Mouse (Mus musculus): ENCODE measurements at regions not wholly inside any gene's neighbourhood (a gene's known extent, or its start where the extent isn't known, plus 50 kb on each side); places are given as distances from the start of the nearest gene placed in this dataset.
"Not testable (repeated sequence)": the region's sequence is repeated elsewhere in the genome, so short reads cannot be mapped to it uniquely, and the experiment has no call there.

DNA sequence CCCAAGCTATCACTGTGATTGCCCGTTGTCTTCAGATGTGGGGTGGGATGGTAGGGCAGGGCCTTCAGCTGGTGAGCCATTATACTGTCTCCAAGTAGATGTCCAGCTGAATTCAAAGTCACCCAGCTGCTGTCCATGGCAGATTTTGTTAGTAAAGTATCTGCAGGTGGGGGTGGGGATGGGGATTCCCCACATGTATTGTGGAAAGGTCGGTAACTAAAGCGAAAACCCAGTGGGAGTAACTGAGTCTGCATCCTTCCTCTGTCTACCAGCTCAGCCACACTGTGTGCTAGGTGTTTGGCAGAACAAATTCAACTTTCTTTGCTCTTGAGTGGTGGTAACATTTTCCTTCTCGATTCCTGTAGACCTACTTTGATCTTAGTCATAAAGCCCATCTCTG lies 163.2 kb upstream of the 1700056E22Rik start:
- DNase-seq = no peak

DNA sequence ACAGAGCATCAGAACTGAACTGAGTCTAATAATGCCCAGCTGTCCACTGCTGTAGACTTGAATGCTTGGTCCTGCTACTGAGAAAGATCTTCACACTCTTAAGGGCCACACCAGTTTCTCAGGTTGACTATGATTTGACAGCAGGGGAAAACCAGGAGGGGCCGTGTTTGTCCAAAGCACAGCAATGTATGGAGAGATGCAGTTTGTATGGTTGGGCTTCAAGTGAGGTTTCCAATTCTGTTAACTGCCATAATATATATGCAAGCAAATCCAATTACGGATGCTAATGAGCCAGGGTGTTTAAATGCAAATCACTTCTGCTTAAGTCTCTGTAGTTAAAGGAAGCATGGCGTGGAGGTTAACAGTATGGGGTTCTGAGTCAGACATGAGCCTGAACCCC lies 157.2 kb upstream of the 1700056E22Rik start:
- peak; percentile 3 for DNase-seq

DNA sequence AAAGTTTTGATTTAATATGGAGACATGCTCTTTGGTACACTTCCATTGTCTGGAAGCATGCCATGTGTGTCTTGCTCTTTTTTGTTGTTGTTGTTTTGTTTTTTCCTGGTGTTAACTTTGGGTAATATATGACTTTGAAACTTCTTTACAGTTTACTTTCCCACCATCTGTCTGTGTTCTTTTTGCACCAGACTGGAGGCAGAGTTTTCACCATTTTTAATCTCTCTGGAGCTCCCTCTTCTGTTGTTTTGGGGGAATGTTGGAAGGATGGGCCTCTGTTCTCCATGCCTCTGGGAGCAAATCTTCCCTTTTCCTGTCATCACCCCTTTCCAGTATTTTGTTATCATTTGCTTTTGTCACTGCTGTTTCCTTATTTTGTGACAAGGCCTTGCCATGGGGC lies 153.5 kb upstream of the 1700056E22Rik start:
- peak; percentile 6 for DNase-seq

DNA sequence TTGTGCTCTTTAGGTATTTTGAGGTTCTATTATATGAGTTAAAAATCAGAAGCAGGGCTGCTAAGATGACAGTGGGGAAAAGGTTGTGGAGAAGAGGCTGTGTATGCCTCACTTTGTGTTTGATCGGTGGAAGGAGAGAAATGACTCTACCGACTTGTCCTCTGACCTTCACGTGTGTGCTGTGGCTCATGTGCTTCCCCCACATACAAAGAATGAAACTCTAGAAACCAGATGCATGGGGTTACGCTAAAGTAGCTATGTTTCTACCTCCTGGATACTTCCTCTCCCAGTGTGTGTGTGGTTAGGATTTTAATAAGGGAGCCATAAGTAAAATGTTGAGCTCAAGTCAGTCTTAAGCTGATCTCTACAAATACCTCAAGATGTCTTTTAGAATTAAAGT lies 148.1 kb upstream of the 1700056E22Rik start:
- no peak for DNase-seq

DNA sequence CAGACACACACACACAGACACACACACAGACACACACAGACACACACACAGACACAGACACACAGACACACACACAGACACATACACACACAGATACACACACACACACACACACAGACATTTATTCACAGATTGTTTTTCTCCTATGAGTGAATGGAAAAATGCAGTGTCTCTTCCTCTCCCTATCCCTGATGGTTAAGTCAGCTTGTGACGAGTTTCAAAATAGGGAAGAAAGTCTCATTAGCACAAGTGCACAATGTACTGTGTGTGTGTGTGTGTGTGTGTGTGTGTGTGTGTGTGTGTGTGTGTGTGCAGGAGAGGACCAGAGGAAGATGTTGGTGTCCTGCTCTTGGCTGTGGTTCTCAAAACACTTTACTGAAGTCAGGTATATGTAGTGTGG lies 140.3 kb upstream of the 1700056E22Rik start:
- DNase-seq = not testable (repeated sequence)

DNA sequence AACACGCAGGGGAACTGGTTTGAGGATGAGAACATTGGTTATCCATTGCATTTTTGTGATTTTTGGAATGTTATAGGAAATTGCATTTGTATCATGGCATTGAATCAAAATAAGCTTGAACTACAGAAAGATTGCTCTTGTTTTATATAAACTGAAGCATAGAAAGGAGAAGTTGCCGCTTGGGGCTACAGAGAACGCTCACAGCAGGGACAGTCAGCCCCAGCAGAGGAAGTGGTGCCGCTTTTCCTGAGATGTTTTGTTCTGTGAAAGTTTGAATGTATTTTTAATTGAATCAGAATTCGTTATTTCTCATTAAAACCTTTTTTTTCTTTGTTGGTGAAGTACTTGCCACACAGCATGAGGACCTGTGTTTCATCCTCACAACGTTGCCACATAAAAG lies 139.6 kb upstream of the 1700056E22Rik start:
- no peak for DNase-seq

DNA sequence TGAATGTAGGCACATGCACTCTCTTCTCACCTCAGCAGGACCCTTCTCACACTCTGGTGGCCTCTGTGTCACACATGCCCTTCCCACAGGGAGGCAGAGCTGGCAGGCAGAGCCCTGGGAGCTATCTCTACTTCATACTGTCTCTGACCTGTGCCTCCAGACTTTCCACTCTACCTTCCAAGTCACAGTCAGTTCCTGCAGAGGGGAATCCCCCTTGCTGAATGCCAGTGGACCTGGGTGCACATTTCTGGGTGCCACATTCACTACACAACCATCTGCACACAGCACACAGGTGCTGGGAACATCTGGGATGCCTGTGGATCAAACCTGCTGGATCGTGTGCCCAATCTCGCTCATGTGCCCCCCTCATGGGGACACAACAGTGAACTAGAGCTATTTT lies 138.9 kb upstream of the 1700056E22Rik start:
- DNase-seq = no peak

DNA sequence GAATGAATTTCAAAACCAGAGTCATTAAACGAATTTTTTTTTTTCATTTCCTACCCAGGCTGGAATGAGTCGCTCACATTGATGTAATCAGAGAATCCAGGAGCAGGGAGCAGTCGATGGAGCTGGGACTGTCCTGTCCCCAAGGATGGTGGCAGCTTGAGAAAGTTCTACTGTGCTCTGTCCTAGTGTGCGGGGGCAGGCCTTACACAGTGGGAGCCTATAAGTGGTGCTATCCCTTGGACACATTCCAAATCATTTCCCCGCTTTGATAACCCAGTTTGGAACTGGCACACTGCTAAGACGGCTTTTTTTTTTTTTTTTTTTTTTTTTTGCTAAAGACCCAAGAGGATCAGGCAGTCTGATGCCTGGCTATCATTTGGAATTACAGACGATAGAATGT lies 137.5 kb upstream of the 1700056E22Rik start:
- peak; percentile 49 for DNase-seq

DNA sequence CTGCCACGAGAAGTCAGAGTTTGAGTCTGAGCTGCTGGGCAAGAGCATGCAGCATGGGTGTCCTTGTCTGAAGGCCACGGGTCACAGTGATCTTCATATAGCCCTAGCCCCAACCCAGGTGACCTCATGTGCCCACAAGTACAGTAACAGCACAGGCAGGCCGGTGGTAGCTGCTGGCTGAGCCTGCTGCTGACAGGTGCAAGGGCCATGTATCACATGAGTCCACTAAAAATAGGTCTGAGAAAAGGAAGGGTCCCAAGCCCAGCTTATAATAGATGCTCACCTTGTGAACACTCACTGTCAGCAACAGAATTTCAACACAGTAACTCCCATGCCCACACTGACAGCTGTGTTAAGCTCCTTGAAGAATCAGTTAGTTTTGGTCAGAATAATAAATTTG lies 136.8 kb upstream of the 1700056E22Rik start:
- DNase-seq = no peak

DNA sequence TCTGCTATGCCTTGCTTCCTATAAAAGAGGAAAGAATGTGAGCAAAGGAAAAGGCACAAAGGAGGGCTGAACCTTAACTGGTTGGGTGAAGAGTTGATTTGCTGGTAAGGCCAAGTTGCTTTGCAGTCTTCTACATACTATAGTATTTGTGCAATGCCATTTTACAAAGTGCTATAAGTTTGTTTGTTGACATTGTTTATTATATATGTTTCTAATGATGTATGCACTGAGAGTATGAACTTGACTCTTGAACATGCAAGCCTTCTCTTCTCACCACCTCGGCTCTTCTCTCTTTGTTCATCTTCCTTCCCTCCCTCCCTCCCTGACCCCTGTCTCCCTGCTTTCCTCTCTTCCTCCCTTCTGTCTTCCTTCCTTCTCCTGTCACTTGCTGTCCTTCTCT lies 135.9 kb upstream of the 1700056E22Rik start:
- DNase-seq = no peak

DNA sequence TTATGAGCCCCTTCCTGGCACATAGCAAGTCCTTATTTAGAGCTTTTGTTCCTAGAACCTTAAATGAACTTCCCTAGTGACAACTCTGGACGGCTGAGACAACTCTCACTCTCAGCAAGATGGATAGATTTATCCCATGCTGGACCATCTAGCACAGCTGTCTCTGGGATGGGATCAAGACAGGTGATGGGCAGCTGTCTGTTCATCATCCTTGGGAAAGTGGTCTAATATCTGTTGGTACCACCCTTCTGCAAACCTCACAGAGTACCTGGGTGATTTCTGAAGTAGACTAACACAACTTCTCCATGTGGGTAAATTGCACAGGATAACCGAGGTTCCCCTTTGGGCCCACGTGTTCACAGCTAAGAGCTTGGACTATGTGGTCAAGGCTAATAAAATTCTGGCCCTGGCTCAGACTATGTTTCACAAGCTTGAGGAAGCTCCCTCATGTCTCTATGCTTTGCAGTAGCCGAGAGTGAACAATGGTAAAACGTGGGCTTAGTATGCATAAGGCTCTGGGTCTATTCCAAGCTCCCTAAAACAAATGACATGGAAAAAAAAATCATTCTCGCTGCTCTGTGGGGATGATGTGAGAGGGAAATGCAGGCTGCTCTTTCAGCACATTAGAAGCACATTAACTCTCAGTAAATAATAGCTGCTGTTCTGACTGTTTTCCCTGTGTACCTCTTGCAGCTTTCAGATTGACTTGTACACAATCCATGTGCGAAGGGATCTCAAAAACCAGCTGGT lies 135.1 kb upstream of the 1700056E22Rik start:
- DNase-seq = no peak

DNA sequence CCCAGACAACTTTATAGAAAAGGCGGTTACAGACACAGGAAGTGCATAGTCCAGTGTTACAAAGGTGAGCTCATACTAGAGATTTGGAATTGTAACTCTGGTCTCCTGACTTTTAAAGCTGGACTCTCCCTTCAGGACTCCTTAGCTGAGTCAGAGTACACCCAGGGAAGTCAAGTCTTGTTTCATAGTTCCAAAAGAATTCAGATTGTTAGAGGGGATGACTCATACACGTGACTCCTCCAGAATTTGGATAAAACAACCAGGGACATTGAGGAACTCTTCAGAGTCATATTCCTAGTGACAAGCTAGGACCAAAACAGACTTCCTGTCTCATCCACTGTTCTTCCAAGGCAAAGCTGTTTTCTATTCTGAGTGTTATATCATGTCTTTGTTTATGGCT lies 132.8 kb upstream of the 1700056E22Rik start:
- no peak for DNase-seq

DNA sequence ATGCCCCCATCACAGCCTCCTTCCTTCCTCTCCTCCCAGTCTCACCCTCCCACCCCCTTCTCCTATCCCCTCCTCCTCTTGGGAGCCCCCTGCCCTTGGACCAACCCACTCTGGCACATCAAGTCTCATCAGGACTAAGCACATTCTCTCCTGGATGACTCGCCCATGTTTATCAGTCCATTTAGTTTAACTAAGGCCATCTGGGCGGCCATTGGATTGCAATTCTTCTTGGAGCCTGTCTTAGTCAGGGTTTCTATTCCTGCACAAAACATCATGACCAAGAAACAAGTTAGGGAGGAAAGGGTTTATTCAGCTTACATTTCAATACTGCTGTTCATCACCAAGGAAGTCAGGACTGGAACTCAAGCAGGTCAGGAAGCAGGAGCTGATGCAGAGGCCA lies 128.4 kb upstream of the 1700056E22Rik start:
- DNase-seq = not testable (repeated sequence)

DNA sequence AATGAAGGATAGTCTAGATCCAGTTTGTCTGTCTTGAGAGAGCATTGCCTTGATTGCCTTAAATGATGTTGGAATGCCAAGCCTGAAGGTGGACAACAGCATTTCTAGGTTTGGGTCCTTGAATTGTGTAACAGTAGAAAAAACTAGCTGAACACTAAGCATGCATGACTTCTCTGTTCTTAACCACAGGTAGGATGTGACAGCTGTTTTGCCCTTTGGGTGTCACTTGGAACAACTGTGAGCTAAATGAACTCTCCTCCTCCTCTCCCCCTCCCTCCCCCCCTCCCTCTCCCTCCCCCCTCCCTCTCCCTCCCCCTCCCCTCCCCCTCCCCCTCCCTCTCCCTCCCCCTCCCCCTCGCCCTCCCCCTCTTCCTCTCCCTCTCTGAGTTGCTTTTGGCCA lies 113.6 kb upstream of the 1700056E22Rik start:
- no peak for DNase-seq

DNA sequence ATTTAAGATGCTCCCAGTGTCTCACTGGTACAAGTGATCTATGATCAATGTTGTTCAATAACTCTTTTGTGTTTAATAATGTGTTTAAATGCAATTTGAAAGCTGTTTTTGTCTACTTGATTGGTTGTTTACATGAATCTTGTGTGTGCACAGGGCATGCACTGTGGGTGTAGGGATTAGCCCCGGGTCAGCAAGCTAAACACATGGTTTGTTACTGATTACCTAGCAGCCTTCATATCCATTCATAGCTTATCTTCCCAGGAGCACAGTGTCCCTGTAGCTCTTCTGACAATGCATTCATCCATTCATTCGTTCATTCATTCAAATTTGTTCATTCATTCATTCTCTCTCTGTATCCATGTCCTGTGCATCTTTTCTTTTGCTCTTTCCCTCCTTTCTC lies 108.9 kb upstream of the 1700056E22Rik start:
- no peak for DNase-seq

DNA sequence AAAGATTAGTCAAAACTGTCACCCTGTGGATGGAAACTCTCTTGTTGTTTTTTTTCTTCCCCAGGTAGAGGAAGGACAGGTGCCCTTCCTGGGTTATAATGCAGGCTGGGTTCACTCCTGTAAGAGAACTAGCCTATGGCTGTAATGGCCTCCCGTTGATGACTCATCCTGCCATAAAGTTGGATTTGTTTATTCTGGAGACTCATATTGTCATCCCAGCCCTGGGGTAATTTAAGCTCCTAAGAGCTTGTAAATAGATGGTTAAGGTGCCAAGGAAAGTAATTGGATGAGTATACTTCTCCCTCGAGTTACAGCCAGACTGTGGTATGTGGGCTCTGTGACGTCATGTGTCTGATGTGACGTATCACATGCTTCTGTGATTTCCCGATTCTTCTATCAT lies 106.4 kb upstream of the 1700056E22Rik start:
- no peak for DNase-seq

DNA sequence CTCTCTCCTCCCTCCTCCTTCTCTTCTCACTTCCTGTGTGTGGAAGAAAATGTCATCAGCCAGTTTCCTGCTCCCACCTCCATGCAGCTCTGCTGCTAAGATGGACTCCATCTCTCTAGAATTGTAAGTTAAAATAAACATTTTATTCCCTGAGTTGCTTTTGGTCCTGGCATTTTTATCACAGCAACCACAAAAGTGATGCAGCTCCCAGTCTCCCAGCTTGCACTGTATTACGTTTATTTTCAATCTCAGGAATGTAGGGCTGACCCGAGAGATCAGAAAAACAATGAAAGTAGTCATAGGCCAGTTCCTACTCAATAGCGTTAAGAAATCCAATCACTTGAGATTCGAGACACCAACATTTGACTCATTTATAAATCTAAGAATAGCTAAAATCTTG lies 106.0 kb upstream of the 1700056E22Rik start:
- no peak for DNase-seq

DNA sequence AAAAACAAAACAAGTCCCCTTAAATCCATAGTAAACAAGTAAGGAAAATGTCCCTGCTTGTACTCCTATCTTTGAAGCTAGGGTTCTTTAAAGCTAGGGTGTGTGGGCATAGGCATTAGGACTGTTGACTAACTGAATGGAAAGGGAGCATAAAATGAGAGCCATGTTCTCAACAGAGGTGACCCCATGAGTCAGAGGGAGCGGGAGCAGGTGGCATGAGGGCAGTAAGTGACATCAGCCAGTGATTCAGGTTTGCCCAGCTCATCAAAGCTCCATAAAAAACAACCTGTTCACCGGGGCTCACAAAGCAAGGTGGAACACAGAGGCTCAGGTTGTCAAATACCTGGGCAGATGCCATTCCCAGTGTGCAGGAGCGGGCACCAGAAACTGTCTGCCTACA lies 104.6 kb upstream of the 1700056E22Rik start:
- DNase-seq = no peak

DNA sequence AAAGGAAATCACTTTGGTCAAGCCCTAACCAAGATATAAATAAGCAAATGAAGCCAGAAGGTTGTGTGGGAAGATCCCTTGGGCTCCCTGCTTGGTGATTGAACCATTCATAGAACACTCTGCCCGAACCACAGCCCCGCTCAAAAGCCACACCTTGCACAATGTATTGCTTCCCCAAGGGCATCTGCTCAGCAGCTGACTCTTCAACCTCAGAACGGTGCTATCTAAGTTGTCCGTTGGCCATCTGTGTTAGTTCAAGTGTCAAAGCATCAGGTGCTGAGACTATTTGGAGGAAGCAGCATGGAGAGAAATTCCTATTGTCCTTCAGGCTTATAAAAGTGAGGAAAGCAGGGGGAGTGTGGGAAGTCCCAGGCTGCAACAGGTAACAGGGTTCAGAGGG lies 96.8 kb upstream of the 1700056E22Rik start:
- DNase-seq = no peak

DNA sequence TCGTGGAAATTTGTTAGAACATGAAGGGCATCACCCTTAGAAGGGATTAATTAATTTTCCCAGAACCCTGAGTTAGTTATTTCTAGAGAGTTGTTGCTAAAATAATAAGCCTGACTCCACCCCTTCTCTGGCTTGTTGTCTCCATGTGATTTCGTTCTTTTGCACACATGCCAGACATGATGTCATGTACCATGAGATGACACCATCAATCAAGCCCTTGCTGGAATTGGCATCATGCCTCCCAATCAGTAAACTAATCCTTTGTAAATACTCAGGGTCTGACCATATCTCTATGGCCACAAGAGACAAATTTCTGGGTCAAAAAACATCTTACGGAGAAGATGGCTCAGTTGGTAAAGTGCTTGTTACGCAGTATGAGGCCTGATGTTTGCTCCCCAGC lies 93.2 kb upstream of the 1700056E22Rik start:
- no peak for DNase-seq

DNA sequence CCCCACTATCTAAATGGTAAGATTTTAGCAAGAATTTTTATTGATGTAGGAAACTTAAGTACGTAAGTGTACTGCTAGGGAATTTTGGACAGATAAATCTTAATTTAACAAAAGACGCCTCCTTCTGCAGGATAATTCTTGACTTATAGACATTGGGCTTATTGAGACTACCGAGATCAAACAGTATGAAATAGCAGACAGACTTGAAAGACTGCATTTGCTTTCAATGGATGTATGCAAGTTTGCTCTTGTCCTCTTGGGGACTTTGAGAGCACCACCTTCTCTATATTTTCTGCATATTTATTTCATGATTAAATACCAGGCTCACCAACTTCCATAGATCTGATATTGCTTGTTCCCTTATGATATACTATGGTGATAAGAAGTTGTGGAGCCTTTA lies 92.8 kb upstream of the 1700056E22Rik start:
- DNase-seq = no peak

Data from retina, postnatal 1 day (tissue).